Mouse (Mus musculus): ENCODE measurements around the gene Klf9. TPM values are rescaled to one million over a fixed set of nuclear protein-coding genes. Genes with fewer than 3 reads are reported as not detected.

The Klf9 gene
- polyA plus RNA-seq, 1 experiment from 2014 or later, result 3.5 TPM

DNA sequence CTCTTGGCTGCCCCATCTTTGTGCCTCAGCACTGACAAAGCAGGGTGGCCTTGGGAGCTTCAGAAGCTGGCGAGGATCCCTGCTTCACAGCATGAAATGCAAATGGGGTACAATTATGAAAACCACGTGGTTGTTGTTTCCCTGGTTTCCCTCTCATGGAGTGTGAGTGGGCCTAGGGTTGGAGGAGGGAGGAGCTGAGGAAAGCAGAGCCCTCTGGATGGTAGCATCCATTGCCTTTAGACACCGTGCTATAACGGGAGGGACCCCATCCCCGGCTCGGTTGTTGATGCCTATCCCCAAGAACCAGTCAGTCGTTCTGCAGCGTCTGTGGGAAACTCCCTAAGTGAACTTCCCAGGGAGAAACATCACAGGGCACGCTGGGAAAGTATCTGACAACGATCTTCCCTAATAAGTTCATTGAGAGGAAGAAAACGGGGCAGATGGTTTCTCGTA, 5.4 kb downstream of the Klf9 start:
- no peak overlapping the region for H3K27ac ChIP-seq
- no peaks in the 10 kb centered on the region; the same call in 1 of the 2 replicates for H3K79me2 ChIP-seq (ENCODE audit: inconsistent target)
- H3K36me3 ChIP-seq (ENCODE audit: inconsistent target), result no peaks in the 10 kb centered on the region
- WGBS (ENCODE audit: missing documents), result 82% methylated on average over 12 of the region's 12 CpGs
- no peak overlapping the region for H3K4me3 ChIP-seq (ENCODE audit: inconsistent target)

DNA sequence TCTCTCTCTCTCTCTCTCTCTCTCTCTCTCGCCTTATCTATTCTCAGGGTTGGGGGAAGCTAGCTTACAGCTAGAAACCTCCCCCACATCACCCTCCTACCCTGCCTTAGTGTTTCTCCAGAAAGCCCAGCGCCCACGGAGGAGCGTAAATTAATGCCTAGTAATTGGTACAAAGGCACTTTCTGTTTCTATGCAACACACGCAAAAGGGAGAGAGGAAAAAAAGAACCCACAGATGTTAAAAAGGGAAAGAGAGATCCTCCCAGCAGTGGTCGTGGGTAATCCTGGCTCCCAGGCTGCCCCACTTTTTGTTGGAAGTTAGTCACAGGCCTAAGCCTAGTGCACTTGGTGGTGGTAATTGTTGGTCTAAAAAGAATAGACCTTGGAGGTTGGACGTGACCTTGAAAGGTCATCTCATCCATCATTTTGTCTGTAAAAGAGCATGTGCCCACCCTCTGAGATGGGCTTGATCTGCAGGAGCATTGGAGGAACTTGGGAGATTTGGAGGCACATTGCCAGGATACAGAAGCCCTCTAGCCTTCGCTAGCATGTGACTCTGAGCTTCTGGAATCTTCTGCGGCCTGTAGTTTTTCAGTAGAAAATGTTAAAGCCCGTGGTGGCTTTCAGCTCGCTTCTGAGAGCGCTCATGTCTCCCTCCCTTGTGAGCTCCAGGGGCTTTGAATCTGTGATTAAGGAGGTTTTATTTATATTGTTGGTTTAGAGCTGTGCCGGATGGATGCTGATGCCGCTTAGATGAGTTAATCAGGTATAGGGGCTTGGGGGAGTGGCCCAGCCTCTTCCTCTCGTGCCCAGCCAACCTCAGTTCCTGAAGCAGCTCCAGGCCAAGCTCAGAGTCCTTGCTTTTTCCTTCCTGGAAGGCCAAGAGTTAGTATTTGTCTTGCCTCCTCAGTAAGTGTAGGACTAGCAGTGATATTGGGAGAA, 6.3 kb downstream of the Klf9 start:
- no peaks in the 10 kb centered on the region; the same call in 1 of the 2 replicates for H3K79me2 ChIP-seq (ENCODE audit: inconsistent target)
- H3K36me3 ChIP-seq (ENCODE audit: inconsistent target), result no peaks in the 10 kb centered on the region
- H3K4me3 ChIP-seq (ENCODE audit: inconsistent target), result no peak overlapping the region
- no peak overlapping the region for H3K27ac ChIP-seq
- WGBS (ENCODE audit: missing documents), result 75% methylated on average over 13 of the region's 15 CpGs

DNA sequence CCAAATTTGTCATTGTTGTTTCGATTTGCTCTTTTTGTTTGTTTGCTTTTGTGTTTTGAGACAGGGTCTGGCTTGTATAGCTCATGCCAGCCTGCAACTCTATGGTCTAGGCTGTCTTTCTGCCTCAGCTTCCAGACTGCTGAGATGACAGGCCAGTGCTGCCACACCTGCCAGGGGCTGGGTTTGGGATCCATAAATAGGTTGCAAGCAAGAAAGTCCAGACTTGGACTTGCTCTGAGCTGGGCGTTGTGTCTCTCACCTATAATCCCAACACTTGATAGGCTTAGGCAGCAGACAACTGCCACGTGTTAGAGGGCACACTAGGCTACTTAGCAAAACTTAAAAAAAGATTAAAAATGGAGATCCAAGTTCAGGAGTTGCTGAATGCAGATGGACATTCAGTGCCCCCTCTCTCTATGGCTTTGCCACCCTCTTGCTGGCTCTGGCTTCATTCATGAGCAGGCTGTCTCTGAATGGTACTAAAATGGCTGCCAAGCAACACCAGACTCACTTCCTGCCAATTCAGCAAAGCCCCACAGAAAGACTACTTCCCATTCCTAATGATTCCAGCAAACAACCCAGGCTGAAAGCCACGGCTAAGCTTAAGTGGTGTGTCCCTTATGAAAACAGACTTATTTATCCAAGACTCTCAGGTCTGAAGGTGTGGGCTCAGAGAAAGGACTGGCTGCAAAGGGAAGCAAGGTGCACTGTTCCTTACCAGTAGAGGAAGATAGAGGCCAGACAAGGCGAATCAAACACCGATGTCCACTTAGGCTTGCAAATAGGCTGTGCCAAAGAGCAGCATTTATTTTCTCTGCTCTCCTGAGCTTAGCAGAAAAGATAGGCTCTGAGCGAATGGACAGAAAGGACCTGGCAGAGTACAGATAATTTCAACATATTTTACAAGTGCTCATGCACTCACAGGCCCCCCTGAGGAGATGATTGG, 8.7 kb downstream of the Klf9 start:
- WGBS (ENCODE audit: missing documents), result 84% methylated on average over 7 of the region's 7 CpGs
- H3K27ac ChIP-seq, result no peak overlapping the region
- H3K79me2 ChIP-seq (ENCODE audit: inconsistent target), result no peaks in the 10 kb centered on the region
- no peaks in the 10 kb centered on the region for H3K36me3 ChIP-seq (ENCODE audit: inconsistent target)
- no peak overlapping the region for H3K4me3 ChIP-seq (ENCODE audit: inconsistent target)

DNA sequence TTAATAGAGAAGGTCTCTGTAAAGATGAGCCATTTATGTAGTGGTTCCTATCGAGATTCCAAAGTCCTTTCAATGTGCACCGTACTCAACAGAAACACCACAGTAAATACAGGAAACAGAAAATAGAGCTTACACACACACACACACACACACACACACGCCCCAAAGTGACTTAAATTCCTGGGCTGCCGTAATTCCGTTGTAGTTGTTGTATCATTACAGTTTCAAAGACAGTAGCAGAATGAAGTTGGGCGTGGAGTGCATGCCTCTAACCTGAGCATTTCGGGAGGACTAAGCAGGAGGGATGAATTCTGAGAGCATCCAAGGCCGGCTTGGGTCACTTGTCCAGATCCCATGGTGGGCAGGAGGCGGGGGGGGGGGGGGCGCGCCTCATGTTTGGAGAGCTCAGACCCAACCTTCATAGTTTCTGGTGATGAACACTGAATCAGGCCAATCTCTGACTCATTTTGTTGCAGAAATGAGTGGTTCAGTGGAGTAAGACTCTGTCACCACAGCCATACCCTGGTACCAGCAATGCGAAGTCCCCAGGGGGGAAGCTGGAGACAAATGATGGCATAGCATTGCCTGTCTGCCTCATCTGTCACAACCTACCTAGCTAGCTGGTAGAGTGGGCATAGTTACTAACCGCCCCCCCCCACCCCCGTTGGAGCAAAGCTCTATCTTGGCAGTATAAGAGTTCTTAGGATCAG, 9.7 kb downstream of the Klf9 start:
- H3K27ac ChIP-seq, result no peak overlapping the region
- H3K79me2 ChIP-seq (ENCODE audit: inconsistent target), result no peaks in the 10 kb centered on the region
- no peaks in the 10 kb centered on the region for H3K36me3 ChIP-seq (ENCODE audit: inconsistent target)
- 86% methylated on average over 12 of the region's 14 CpGs for WGBS (ENCODE audit: missing documents)
- H3K4me3 ChIP-seq (ENCODE audit: inconsistent target), result no peak overlapping the region

DNA sequence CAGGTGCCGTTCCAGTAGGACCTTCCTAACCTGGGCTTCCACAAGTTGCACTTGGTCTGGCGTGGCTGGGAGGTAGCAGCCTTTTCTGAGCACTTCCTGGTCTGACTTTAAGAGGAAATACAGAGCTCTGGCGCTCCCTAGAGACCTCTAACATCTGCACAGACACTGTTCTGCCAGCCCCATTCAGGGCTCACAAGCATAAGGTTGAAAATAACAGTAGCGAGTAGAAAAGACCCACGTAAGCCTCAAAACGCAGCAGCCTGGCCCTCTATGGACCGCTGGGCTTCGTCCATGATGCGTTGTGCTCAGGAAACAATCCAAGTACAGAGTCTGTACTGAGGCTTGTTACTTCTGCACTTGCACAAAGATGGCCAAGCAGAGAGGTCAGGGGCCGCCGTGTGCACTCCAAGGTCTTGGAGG, 10.6 kb downstream of the Klf9 start:
- 22% methylated on average over 11 of the region's 11 CpGs for WGBS (ENCODE audit: missing documents)
- Histone ChIP-seq H3K4me3 (ENCODE audit: inconsistent target) (no peak overlapping the region), H3K79me2 (ENCODE audit: inconsistent target) (no peaks in the 10 kb centered on the region), H3K36me3 (ENCODE audit: inconsistent target) (no peaks in the 10 kb centered on the region), H3K27ac (no peak overlapping the region)

DNA sequence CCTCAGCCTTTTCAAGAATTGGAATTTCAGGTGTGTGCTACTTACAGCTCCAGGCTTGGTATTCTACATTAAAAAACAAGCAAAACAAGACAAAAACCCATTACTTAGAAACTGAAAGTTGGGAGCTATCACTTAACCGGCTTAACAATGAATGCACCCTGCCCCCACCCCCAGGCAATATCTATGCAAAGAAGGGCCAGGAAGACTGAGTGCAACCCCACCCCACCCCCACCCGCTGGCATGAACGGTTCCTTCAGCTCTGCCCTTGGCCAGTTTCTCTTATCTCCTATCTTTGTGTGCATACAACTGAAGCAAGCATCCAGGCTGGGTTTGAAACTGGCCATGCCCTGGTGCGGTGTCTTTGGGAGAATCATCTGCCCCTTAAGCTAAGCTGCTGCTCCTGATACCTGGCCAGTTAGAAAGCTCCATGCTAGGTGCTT, 11.2 kb downstream of the Klf9 start:
- Histone ChIP-seq H3K27ac (no peak overlapping the region), H3K36me3 (ENCODE audit: inconsistent target) (no peaks in the 10 kb centered on the region), H3K4me3 (ENCODE audit: inconsistent target) (no peak overlapping the region), H3K79me2 (ENCODE audit: inconsistent target) (no peaks in the 10 kb centered on the region)
- 71% methylated on average over 4 of the region's 4 CpGs for WGBS (ENCODE audit: missing documents)

DNA sequence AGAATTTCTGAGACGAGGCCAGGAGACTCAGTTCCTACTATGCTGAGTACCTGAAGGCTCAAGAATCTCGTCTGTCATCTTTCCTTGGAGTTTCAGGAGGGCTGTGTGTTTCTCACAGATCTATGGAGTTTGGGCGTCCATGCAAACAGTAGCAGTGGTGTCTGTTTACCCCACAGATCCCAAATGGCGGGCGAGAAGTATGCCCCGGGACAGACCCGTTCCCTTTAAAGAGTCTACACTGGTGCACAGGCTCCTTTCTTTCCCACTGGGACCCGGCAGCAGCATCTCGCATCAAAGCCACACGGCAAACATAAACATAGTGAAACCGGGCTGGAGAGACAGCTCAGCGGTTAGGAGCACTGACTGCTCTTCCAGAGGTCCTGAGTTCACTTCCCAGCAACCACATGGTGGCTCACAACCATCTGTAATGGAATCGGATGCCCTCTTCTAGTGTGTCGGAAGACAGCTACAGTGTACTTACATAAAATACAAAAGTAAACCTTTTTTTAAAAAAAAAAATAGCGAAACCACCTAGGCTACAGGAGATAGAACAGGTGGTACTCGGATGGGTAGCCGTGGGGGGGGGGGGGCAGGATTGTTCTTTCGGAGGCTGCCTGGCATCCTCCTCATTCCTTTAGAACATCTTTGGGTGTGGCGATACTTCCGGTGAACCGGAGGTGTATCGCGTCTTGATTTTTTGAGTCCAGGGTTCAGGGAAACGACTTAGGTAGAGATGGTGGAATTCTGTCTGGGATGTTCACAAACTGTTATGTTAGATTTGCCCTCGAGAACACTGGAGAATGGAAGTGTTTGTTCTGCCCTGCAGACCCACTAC, 12.0 kb downstream of the Klf9 start:
- no peaks in the 10 kb centered on the region for H3K36me3 ChIP-seq (ENCODE audit: inconsistent target)
- 92% methylated on average over 25 of the region's 25 CpGs for WGBS (ENCODE audit: missing documents)
- H3K27ac ChIP-seq, result no peak overlapping the region
- no peaks in the 10 kb centered on the region for H3K79me2 ChIP-seq (ENCODE audit: inconsistent target)
- no peak overlapping the region for H3K4me3 ChIP-seq (ENCODE audit: inconsistent target)

DNA sequence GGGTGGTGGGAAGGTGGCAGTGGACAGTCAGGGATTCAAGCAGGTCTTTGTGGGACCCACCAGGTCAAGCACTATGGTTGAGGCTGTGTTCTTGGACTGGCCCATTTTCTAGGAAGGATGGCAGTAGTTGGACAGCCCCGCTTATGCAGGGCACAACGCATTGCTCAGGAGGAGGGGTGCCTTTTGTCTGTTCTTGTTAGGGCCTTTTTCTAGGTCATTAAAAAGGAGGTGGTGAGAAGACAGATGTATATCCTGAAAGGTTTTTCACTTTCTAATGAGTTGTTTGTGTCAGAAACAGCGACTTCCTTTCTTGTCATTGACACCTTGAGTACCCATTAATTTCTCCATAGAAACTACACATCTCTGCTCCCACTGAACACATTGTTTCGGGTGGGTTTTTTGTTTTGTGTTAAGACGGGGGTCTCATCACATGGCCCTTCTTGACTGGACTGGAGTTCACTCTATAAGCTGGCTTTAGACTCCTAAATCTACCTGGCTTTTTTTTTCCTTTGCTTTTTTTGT, 12.6 kb downstream of the Klf9 start:
- H3K36me3 ChIP-seq (ENCODE audit: inconsistent target), result no peaks in the 10 kb centered on the region
- 96% methylated on average over 5 of the region's 5 CpGs for WGBS (ENCODE audit: missing documents)
- H3K79me2 ChIP-seq (ENCODE audit: inconsistent target), result no peaks in the 10 kb centered on the region
- H3K4me3 ChIP-seq (ENCODE audit: inconsistent target), result no peak overlapping the region
- H3K27ac ChIP-seq, result no peak overlapping the region

DNA sequence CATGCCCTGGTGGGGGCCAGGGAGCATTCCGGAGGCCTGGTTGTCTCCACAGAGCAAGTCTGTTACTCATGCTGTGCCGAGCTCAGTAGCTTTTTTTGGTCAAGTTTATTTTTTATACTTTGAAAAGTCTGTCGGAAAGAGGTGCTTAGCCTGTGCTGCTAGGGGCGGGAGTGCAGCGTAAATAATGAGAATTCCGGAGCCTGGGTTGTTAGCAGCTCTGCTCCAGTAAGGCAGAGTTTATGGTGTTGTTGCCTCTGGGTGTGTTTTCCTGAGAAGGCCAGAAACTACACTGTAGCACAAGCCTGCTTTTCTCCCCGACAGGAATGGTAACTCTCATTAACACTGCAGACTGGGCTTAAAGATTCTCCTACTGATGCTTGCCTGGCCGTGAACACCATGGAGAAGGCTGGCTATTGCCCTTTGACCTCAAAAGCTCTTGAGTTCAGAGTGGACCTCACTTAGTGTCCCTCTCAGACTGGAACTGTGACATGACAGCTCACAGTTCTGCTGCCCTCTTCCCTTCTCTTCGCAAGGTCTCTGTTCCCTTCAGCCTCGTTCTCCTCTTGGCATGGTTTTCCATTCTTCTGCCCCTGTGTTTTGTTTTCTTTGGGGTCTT, 18.9 kb downstream of the Klf9 start:
- Histone ChIP-seq H3K4me3 (ENCODE audit: inconsistent target) (no peak overlapping the region), H3K36me3 (ENCODE audit: inconsistent target) (no peaks in the 10 kb centered on the region), H3K79me2 (ENCODE audit: inconsistent target) (no peaks in the 10 kb centered on the region), H3K27ac (no peak overlapping the region)
- WGBS (ENCODE audit: missing documents), result 92% methylated on average over 10 of the region's 10 CpGs

DNA sequence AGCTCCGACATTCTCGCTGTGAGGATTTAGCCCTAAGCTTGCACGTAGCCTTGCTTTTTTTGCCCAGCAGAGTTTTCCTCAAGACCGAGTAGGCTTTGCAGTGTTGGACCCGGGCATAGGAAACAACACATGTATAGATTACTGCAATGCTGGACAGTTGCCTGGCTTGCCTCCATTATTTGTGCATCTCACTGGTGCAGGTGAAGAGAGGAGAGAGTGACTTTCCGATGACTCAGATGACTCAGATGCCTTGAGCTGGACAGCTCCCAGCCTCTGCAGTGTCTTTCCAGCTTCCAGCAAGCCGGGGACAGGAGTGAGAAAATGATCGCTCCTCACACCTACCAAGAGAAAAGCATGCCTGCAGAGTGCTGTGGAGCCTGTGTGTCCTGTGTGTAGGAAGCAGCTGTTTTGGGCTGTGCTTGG, 21.4 kb downstream of the Klf9 start:
- H3K79me2 ChIP-seq (ENCODE audit: inconsistent target), result no peaks in the 10 kb centered on the region
- no peak overlapping the region for H3K27ac ChIP-seq
- no peak overlapping the region for H3K4me3 ChIP-seq (ENCODE audit: inconsistent target)
- WGBS (ENCODE audit: missing documents), result 91% methylated on average over 8 of the region's 8 CpGs
- no peaks in the 10 kb centered on the region for H3K36me3 ChIP-seq (ENCODE audit: inconsistent target)

DNA sequence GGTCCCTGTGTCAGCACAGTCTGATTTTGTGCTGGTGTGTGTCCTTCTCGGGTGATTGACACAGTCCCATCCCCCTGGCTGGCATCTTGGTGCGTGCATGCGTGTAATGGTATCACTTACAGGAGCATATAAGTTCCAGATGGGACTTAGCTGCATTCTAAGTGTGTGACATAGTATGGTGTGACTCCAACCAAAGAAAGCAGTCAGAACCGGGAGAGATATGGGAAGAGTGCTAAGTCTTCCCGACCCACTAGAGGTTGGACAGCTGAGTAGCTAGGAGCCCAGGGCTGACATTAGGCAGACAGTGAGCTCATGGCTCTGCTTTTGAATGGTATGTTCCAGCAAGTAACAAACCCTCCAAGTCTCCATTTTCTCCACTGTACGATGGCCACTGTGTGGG, 21.9 kb downstream of the Klf9 start:
- no peak overlapping the region for H3K4me3 ChIP-seq (ENCODE audit: inconsistent target)
- no peaks in the 10 kb centered on the region for H3K36me3 ChIP-seq (ENCODE audit: inconsistent target)
- 96% methylated on average over 6 of the region's 6 CpGs for WGBS (ENCODE audit: missing documents)

DNA sequence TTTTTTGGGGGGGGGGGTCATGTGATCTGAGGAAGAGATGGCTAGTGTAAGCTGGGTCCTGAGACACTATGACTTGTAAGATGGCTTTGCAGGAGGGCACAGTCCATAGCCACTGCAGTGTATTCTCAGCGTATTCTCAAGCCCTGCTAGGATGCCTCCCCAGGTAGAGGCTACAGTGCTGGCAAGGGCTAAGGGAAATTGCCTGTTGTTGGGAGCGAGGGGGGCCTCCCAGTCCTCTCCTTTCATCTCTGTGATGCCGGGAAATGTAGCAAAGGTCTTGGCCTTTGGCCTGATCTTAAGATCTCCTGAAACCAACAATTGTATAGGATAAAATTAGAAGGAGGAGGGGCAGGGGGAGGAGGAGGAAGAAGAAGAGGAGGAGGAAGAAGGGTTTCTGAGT, 22.3 kb downstream of the Klf9 start:
- Histone ChIP-seq H3K27ac (no peak overlapping the region), H3K79me2 (ENCODE audit: inconsistent target) (no peaks in the 10 kb centered on the region), H3K4me3 (ENCODE audit: inconsistent target) (no peak overlapping the region), H3K36me3 (ENCODE audit: inconsistent target) (no peaks in the 10 kb centered on the region)
- WGBS (ENCODE audit: missing documents), result 96% methylated on average over 3 of the region's 3 CpGs

More for the DNA sequence above, 21.9 kb downstream of the Klf9 start:
- Histone ChIP-seq H3K79me2 (ENCODE audit: inconsistent target) (no peaks in the 10 kb centered on the region), H3K27ac (no peak overlapping the region)

DNA sequence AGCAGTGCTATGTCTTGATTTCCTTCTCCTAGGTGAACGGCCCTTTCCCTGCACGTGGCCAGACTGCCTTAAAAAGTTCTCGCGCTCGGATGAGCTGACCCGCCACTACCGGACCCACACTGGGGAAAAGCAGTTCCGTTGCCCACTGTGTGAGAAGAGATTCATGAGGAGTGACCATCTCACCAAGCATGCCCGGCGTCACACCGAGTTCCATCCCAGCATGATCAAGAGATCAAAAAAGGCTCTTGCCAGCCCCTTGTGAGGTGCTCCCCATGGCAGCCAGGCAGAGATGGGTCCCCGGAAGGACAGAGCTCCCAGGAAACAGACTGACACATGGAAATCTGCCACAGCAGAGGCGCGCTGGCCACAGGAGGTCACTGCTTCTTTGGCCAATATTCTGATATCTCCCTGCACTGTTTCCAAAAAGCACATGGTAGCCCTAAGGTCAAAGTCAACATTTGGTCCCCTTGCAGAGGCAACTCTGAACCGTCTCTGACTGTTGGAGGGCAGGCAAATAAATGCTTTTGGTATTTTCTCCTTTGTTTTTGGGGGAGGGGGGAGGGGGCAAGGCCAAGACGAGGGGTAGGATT, 23.7 kb downstream of the Klf9 start:
- Histone ChIP-seq H3K27ac (no peak overlapping the region), H3K79me2 (ENCODE audit: inconsistent target) (no peaks in the 10 kb centered on the region), H3K36me3 (ENCODE audit: inconsistent target) (no peaks in the 10 kb centered on the region), H3K4me3 (ENCODE audit: inconsistent target) (no peak overlapping the region)
- WGBS (ENCODE audit: missing documents), result 98% methylated on average over 16 of the region's 16 CpGs
